Mouse (Mus musculus): Measurements from ENCODE around the gene Tmem163. TPM values are rescaled to one million over a fixed set of nuclear protein-coding genes. Genes with fewer than 3 reads are reported as not detected.

Gene Tmem163
- total and polyA plus RNA-seq, 3 experiments: 4.5 to 10.0 (median 8.1) TPM

GRCm38 (mm10) chr1:127536448-127536847 lies 142.9 kb downstream of the Tmem163 start:
- H3K9ac ChIP-seq (ENCODE audit: insufficient read depth, low read depth): no peak overlapping the region
- dilution Hi-C loops (cut with MboI; ENCODE audit: extremely low pct_ligation_motif_present, extremely low pct_unique_long_range_greater_than_20kb, low sequenced_read_pairs): no loop called here
- H3K36me3 ChIP-seq (replicated peaks in 1 of 2; ENCODE audit: control insufficient read depth in 1 of 2, insufficient read depth in 1 of 2, low read length in 1 of 2): peaks cover 0 to 20% of the 10 kb centered on the region in 2 experiments
- H3K9me3 ChIP-seq (replicated peaks; ENCODE audit: low read length): peaks cover 3% of the 10 kb centered on the region
- no peak overlapping the region for H3K4me3 ChIP-seq (replicated peaks in 1 of 3; ENCODE audit: low read depth in 2 of 3, low read length in 2 of 3, poor library complexity in 1 of 3)
- H3K4me2 ChIP-seq (ENCODE audit: insufficient read depth, low read depth, poor library complexity, severe bottlenecking): no peak overlapping the region
- no peak overlapping the region for H3K27ac ChIP-seq (ENCODE audit: insufficient read depth, low read depth)
- H3K4me1 ChIP-seq (ENCODE audit: control insufficient read depth in 1 of 2, insufficient read depth in 2 of 2): peaks cover 0 to 7% of the 10 kb centered on the region in 2 experiments; a peak in 1 of 4 replicates
- DNase-seq (ENCODE audit: extremely low read depth): no peak
- no peaks in the 10 kb centered on the region for H3K27me3 ChIP-seq (replicated peaks)
- in situ Hi-C loops (cut with MboI; ENCODE audit: low pct_ligation_motif_present, low pct_unique_long_range_greater_than_20kb, low sequenced_read_pairs): no loop called here
- H3K79me2 ChIP-seq (replicated peaks; ENCODE audit: control insufficient read depth, extremely low read depth, insufficient read depth, poor library complexity, severe bottlenecking): no peaks in the 10 kb centered on the region
- no peak for TF ChIP-seq MAZ (IDR thresholded peaks at IDR 0.05; ENCODE audit: low read depth, low read length)
- no peak for TF ChIP-seq CTCF (conservative IDR thresholded peaks at IDR 0.05 in 1 of 2, IDR thresholded peaks at IDR 0.05 in 1 of 2; ENCODE audit: low read depth in 2 of 2, low read length in 2 of 2)
- TF ChIP-seq EP300 (IDR thresholded peaks at IDR 0.05; ENCODE audit: low read length): no peak
- no peak for TF ChIP-seq JUN (IDR thresholded peaks at IDR 0.05; ENCODE audit: insufficient read depth, low read depth, low read length)
- TF ChIP-seq ELF1 (IDR thresholded peaks at IDR 0.05; ENCODE audit: low read depth, low read length): no peak
- TF ChIP-seq USF1 (IDR thresholded peaks at IDR 0.05; ENCODE audit: low read depth, low read length): no peak
- no peak for TF ChIP-seq IRF4 (IDR thresholded peaks at IDR 0.05; ENCODE audit: low read depth, low read length)
- TF ChIP-seq ETS1 (conservative IDR thresholded peaks at IDR 0.05; ENCODE audit: low read depth, low read length): no peak
- TF ChIP-seq TBP (conservative IDR thresholded peaks at IDR 0.05; ENCODE audit: low read depth, low read length): no peak
- TF ChIP-seq SIN3A (IDR thresholded peaks at IDR 0.05; ENCODE audit: low read length): no peak
- TF ChIP-seq BHLHE40 (IDR thresholded peaks at IDR 0.05; ENCODE audit: low read depth, low read length): no peak
- no peak for TF ChIP-seq TCF12 (IDR thresholded peaks at IDR 0.05; ENCODE audit: low read depth, low read length)

GRCm38 (mm10) chr1:127531723-127532122 lies 147.6 kb downstream of the Tmem163 start:
- Histone ChIP-seq H3K4me3 (replicated peaks in 1 of 3; ENCODE audit: low read depth in 2 of 3, low read length in 2 of 3, poor library complexity in 1 of 3) (no peak overlapping the region), H3K9me3 (replicated peaks; ENCODE audit: low read length) (no peaks in the 10 kb centered on the region), H3K79me2 (replicated peaks; ENCODE audit: control insufficient read depth, extremely low read depth, insufficient read depth, poor library complexity, severe bottlenecking) (no peaks in the 10 kb centered on the region), H3K36me3 (replicated peaks in 1 of 2; ENCODE audit: control insufficient read depth in 1 of 2, insufficient read depth in 1 of 2, low read length in 1 of 2) (peaks cover 0 to 17% of the 10 kb centered on the region in 2 experiments), H3K4me2 (ENCODE audit: insufficient read depth, low read depth, poor library complexity, severe bottlenecking) (no peak overlapping the region), H3K4me1 (ENCODE audit: control insufficient read depth in 1 of 2, insufficient read depth in 2 of 2) (peaks cover 0 to 15% of the 10 kb centered on the region in 2 experiments; a peak in 2 of 4 replicates), H3K27me3 (replicated peaks) (no peaks in the 10 kb centered on the region), H3K9ac (ENCODE audit: insufficient read depth, low read depth) (no peak overlapping the region), H3K27ac (ENCODE audit: insufficient read depth, low read depth) (no peak overlapping the region)
- no peak for TF ChIP-seq KAT2A (IDR thresholded peaks at IDR 0.05; ENCODE audit: insufficient replicate concordance, low read length)
- TF ChIP-seq MXI1 (IDR thresholded peaks at IDR 0.05; ENCODE audit: low read depth, low read length): no peak
- TF ChIP-seq MEF2A (IDR thresholded peaks at IDR 0.05; ENCODE audit: borderline replicate concordance, low read depth, low read length): no peak
- TF ChIP-seq JUND (conservative IDR thresholded peaks at IDR 0.05; ENCODE audit: low read depth, low read length): no peak
- TF ChIP-seq PAX5 (IDR thresholded peaks at IDR 0.05; ENCODE audit: low read length): no peak
- TF ChIP-seq CTCF (conservative IDR thresholded peaks at IDR 0.05 in 1 of 2, IDR thresholded peaks at IDR 0.05 in 1 of 2; ENCODE audit: low read depth in 2 of 2, low read length in 2 of 2): no peak
- no peak for TF ChIP-seq POLR2AphosphoS2 (IDR thresholded peaks at IDR 0.05; ENCODE audit: low read depth, low read length)
- dilution Hi-C loops (cut with MboI; ENCODE audit: extremely low pct_ligation_motif_present, extremely low pct_unique_long_range_greater_than_20kb, low sequenced_read_pairs) (no loop called here), in situ Hi-C loops (cut with MboI; ENCODE audit: low pct_ligation_motif_present, low pct_unique_long_range_greater_than_20kb, low sequenced_read_pairs) (no loop called here)
- no peak for DNase-seq (ENCODE audit: extremely low read depth)
